Mouse (Mus musculus) kidney, postnatal 0 days (tissue): ENCODE data around the gene Gskip. TPM values are rescaled to one million over a fixed set of nuclear protein-coding genes. Genes with fewer than 3 reads are reported as not detected.

Source experiments
- ATAC-seq: fragments of 200-750 bp; cut with Nextera tagmentation; replicated peaks from 2 replicates; pipeline ENCODE4 v1.8.0; 2017; ENCODE audit warnings: low read depth, moderate number of reproducible peaks, moderate TSS enrichment, moderate library complexity; ENCODE audit not compliant: low FRiP score
- DNase-seq: peaks from one replicate; pipeline ENCODE4 v3.0.0-alpha.2; 2016; ENCODE audit warnings: low spot score
- H3K27ac ChIP-seq: fragments of 300-500 bp; sonication (generic); 2 replicates; pipeline ENCODE4 v1.5.1; 2014; ENCODE audit warnings: mild to moderate bottlenecking
- H3K27me3 ChIP-seq: fragments of 300-500 bp; sonication (generic); 2 replicates; pipeline ENCODE4 v1.6.1; 2014; ENCODE audit warnings: low read length, mixed read lengths; ENCODE audit not compliant: insufficient read depth
- H3K36me3 ChIP-seq: fragments of 300-500 bp; sonication (generic); 2 replicates; pipeline ENCODE4 v1.6.1; 2014; ENCODE audit warnings: low read length, mixed read lengths; ENCODE audit not compliant: insufficient read depth
- H3K4me1 ChIP-seq: fragments of 300-500 bp; sonication (generic); replicated peaks from 2 replicates; pipeline ENCODE4 v1.6.1; 2014; ENCODE audit warnings: antibody characterized with exemption, low read length, mixed read lengths; ENCODE audit not compliant: insufficient read depth
- H3K4me2 ChIP-seq: fragments of 300-500 bp; sonication (generic); 2 replicates; pipeline ENCODE4 v1.6.1; 2014; ENCODE audit warnings: mild to moderate bottlenecking, low read length, moderate library complexity, mixed read lengths
- H3K4me3 ChIP-seq: fragments of 300-500 bp; sonication (generic); replicated peaks from 2 replicates; pipeline ENCODE4 v1.5.1; 2014; ENCODE audit warnings: low read depth, low read length
- H3K9ac ChIP-seq: fragments of 300-500 bp; sonication (generic); 2 replicates; pipeline ENCODE4 v1.6.1; 2014; ENCODE audit warnings: low read depth, low read length
- H3K9me3 ChIP-seq: fragments of 300-500 bp; sonication (generic); replicated peaks from 2 replicates; pipeline ENCODE4 v1.6.1; 2016; ENCODE audit warnings: low read length, inconsistent platforms, mixed read lengths
- CTCF ChIP-seq: IDR thresholded peaks from 2 replicates; pipeline ENCODE4 v1.5.1; 2016; ENCODE audit warnings: antibody characterized with exemption, low read depth, mild to moderate bottlenecking, moderate library complexity
- WGBS: fragments of 180-500 bp; shearing (Covaris S2); extraction: QIAGEN DNeasy Blood & Tissue Kit; methylation state at CpG from one replicate; pipeline ENCODE4 v1.1.7; 2014; 5-methylcytosine and 5-hydroxymethylcytosine counted together
- polyA plus RNA-seq: library from polyadenylated mRNA; unstranded; fragments of >200 nt; fragmentation: Nextera tagmentation; extraction: Ambion mirVana; gene quantifications from 2 replicates; pipeline ENCODE4 v1.2.1, GENCODE M21; 2015

Gskip gene
- polyA plus RNA-seq, 1 experiment from 2014 or later: 28.5 TPM

GRCm38 (mm10) chr12:105739656-105740055, 55.0 kb downstream of the Gskip start:
- ATAC-seq (no peak), DNase-seq (no peak)
- Histone ChIP-seq H3K4me3 (no peak overlapping the region), H3K9me3 (no peaks in the 10 kb centered on the region), H3K27me3 (no peaks in the 10 kb centered on the region), H3K4me2 (no peak overlapping the region), H3K27ac (no peak overlapping the region), H3K36me3 (no peaks in the 10 kb centered on the region), H3K9ac (no peak overlapping the region), H3K4me1 (no peaks in the 10 kb centered on the region)
- TF ChIP-seq CTCF: no peak
- whole genome bisulfite sequencing: 63% methylated on average over 8 of the region's 8 CpGs

GRCm38 (mm10) chr12:105748114-105748513, 63.5 kb downstream of the Gskip start:
- WGBS: 81% methylated on average over 5 of the region's 5 CpGs
- H3K4me3 ChIP-seq: no peak overlapping the region

More at GRCm38 (mm10) chr12:105748114-105748513, 63.5 kb downstream of the Gskip start:
- TF ChIP-seq CTCF: no peak
- Histone ChIP-seq H3K4me1 (no peaks in the 10 kb centered on the region), H3K9ac (no peak overlapping the region), H3K36me3 (no peaks in the 10 kb centered on the region), H3K4me2 (no peak overlapping the region), H3K9me3 (no peaks in the 10 kb centered on the region), H3K27me3 (no peaks in the 10 kb centered on the region), H3K27ac (no peak overlapping the region)
- ATAC-seq (no peak), DNase-seq (no peak)

Other genes with a start within 250 kb of the Gskip start
- gene D430019H16Rik, start 231.0 kb upstream of the Gskip start, polyA plus RNA-seq: 1.1 TPM in 2 replicates
- gene Bdkrb2, start 121.6 kb upstream of the Gskip start, polyA plus RNA-seq: 0.98 and 1.1 TPM in 2 replicates
- 0.11 TPM in 1 of 2 replicates, not detected in the other for gene Bdkrb1, start 81.7 kb upstream of the Gskip start, polyA plus RNA-seq
- gene Atg2b, start 382 bp downstream of the Gskip start, polyA plus RNA-seq: 8.4 and 8.8 TPM in 2 replicates
- gene Ak7, start 21.1 kb downstream of the Gskip start, polyA plus RNA-seq: 3.7 and 4.1 TPM in 2 replicates
- gene Papola, start 99.9 kb downstream of the Gskip start, polyA plus RNA-seq: 189 TPM in 2 replicates